Mouse (Mus musculus) stomach, embryonic 14.5 days (tissue): ENCODE measurements at regions not wholly inside any gene's neighbourhood (a gene's known extent, or its start where the extent isn't known, plus 50 kb on each side); places are given as distances from the start of the nearest gene placed in this dataset.

Experiments used
- ATAC-seq: fragments of 200-750 bp; cut with Nextera tagmentation; 2 replicates; pipeline ENCODE4 v1.8.0; 2017; ENCODE audit warnings: low read depth, moderate TSS enrichment; ENCODE audit not compliant: insufficient number of reproducible peaks, insufficient read depth, low FRiP score
- H3K27ac ChIP-seq: fragments of 300-500 bp; sonication (generic); 2 replicates; pipeline ENCODE4 v1.5.1; 2014; ENCODE audit warnings: mild to moderate bottlenecking, low read length, moderate library complexity, mixed read lengths
- H3K27me3 ChIP-seq: fragments of 300-500 bp; sonication (generic); 2 replicates; pipeline ENCODE4 v1.6.1; 2014; ENCODE audit warnings: low read length, control low read depth, mixed read lengths; ENCODE audit not compliant: control insufficient read depth, insufficient read depth
- H3K36me3 ChIP-seq: fragments of 300-500 bp; sonication (generic); 2 replicates; pipeline ENCODE4 v1.6.1; 2014; ENCODE audit warnings: mild to moderate bottlenecking, control low read depth, low read length, moderate library complexity, mixed read lengths; ENCODE audit not compliant: control insufficient read depth, insufficient read depth
- H3K4me1 ChIP-seq: fragments of 300-500 bp; sonication (generic); 2 replicates; pipeline ENCODE4 v1.6.1; 2014; ENCODE audit warnings: low read length, control low read depth, mixed read lengths; ENCODE audit not compliant: control insufficient read depth, insufficient read depth
- H3K4me2 ChIP-seq: fragments of 300-500 bp; sonication (generic); replicated peaks from 2 replicates; pipeline ENCODE4 v1.6.1; 2014; ENCODE audit warnings: low read depth, low read length, control low read depth
- H3K4me3 ChIP-seq: fragments of 300-500 bp; sonication (generic); 2 replicates; pipeline ENCODE4 v1.5.1; 2014; ENCODE audit warnings: low read depth, low read length, control low read depth
- H3K9ac ChIP-seq: fragments of 300-500 bp; sonication (generic); replicated peaks from 2 replicates; pipeline ENCODE4 v1.6.1; 2014; ENCODE audit warnings: low read depth, mild to moderate bottlenecking, control low read depth, low read length, moderate library complexity, mixed read lengths
- H3K9me3 ChIP-seq: fragments of 300-500 bp; sonication (generic); 2 replicates; pipeline ENCODE4 v1.6.1; 2016; ENCODE audit warnings: low read depth, low read length, control low read depth; ENCODE audit not compliant: control insufficient read depth
- WGBS: fragments of 180-500 bp; shearing (Covaris S2); extraction: QIAGEN DNeasy Blood & Tissue Kit; methylation state at CpG from one replicate; pipeline ENCODE4 v1.1.7; 2014; 5-methylcytosine and 5-hydroxymethylcytosine counted together

DNA sequence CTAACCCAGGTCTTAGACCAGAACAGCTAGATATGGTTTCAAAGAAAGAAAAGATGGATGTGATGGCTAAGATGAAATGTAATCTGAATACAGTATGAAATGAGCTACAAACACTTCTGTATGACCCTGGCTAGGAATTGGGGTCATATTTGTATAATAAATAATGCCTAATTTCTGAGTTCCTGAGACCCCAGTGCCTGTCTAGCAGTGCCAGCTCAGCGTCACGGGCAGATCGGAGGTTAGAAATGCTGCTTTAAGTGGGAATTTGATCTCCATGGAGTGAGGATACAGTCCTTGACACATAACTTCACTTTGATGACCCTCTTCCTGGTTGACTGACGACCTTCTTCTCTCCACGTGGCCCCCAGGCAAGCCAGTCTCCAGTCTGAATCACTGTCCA lies 105.7 kb upstream of the Daam1 start:
- Histone ChIP-seq H3K27ac (peak overlapping the region; percentile 71), H3K9ac (no peak overlapping the region; the same call in 1 of the 2 replicates), H3K36me3 (no peaks in the 10 kb centered on the region), H3K4me1 (peaks cover 7% of the 10 kb centered on the region), H3K9me3 (no peaks in the 10 kb centered on the region), H3K4me2 (peak overlapping the region; percentile 3; the same call in 1 of the 2 replicates), H3K27me3 (no peaks in the 10 kb centered on the region), H3K4me3 (no peak overlapping the region)
- ATAC-seq, result no peak
- 30% methylated on average over 5 of the region's 5 CpGs for WGBS

DNA sequence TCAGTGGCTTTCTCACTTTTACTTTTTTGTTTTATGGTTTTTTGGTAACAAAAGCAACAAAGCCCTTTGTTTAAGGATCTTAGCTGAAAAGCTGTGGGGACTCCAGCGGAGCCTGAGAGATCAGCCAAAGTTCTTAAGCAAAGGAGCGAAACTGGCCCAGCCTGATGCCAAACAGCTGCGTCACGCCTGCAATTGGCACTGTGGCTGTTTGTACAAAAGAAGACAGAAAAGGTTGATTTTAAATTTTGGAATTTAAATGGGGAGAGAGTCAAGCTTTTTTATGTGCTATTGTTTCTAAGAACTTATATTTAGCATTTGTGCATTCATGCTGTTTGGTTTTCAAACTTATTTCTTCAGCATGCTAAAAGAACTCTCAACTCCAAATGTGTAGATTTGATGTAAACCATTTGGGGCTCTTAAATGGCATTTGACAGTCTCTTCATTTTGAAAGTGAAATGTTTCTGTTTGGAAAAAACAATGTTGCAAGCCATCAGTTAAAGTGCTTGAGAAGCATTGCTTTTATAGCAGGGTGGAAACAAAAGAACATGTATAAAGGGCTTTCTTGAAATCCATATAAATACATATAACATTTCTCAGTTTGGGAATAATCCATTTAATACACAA lies 105.1 kb upstream of the Daam1 start:
- peaks cover 7% of the 10 kb centered on the region for H3K4me1 ChIP-seq
- H3K27ac ChIP-seq, result peak overlapping the region; percentile 71
- H3K9me3 ChIP-seq, result no peaks in the 10 kb centered on the region
- no peak overlapping the region for H3K4me3 ChIP-seq
- ATAC-seq, result no peak
- H3K27me3 ChIP-seq, result no peaks in the 10 kb centered on the region
- no peaks in the 10 kb centered on the region for H3K36me3 ChIP-seq
- 34% methylated on average over 4 of the region's 4 CpGs for WGBS
- H3K9ac ChIP-seq, result no peak overlapping the region
- H3K4me2 ChIP-seq, result 0 out of 2 replicates have a peak overlapping the region, but pooled peaks have one; percentile 3

GRCm38 (mm10) chr12:71743345-71743744 lies 87.5 kb upstream of the Daam1 start:
- Histone ChIP-seq H3K36me3 (no peaks in the 10 kb centered on the region), H3K27me3 (no peaks in the 10 kb centered on the region), H3K4me2 (no peak overlapping the region), H3K9ac (no peak overlapping the region), H3K27ac (no peak overlapping the region), H3K4me3 (no peak overlapping the region), H3K9me3 (no peaks in the 10 kb centered on the region), H3K4me1 (peaks cover 11% of the 10 kb centered on the region; the same call in 1 of the 2 replicates)
- WGBS, result 68% methylated on average over 2 of the region's 2 CpGs
- no peak for ATAC-seq

GRCm38 (mm10) chr12:71746011-71746410 lies 84.9 kb upstream of the Daam1 start:
- no peaks in the 10 kb centered on the region for H3K27me3 ChIP-seq
- WGBS, result 52% methylated on average over 6 of the region's 6 CpGs
- ATAC-seq, result no peak
- H3K27ac ChIP-seq, result peak overlapping the region; percentile 96; the same call in 1 of the 2 replicates
- no peak overlapping the region for H3K4me3 ChIP-seq
- no peak overlapping the region for H3K9ac ChIP-seq
- H3K4me1 ChIP-seq, result peaks cover 19% of the 10 kb centered on the region; the same call in 1 of the 2 replicates
- no peaks in the 10 kb centered on the region for H3K9me3 ChIP-seq
- no peak overlapping the region for H3K4me2 ChIP-seq
- H3K36me3 ChIP-seq, result no peaks in the 10 kb centered on the region

DNA sequence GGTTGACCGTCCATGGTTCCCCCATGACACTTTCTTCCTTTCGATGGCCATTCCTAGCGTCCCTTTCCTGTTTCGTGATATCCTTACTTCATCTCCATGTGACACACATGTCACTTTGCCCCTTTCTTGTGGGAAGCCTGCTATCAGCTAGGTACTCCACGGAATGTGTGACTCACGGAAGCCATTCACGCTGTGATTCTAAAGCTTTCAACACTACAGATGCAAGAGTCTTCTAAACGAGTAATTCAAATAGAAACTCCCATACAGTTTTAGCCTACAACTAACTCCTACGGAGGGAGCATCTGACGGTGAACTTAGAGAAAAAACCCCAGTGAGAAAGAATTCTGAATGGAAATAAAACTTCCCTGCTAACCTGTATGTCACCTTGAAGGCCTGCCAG lies 83.5 kb upstream of the Daam1 start:
- no peak for ATAC-seq
- 80% methylated on average over 10 of the region's 10 CpGs for WGBS
- H3K27ac ChIP-seq, result peak overlapping the region; percentile 96
- no peak overlapping the region for H3K4me3 ChIP-seq
- H3K9me3 ChIP-seq, result no peaks in the 10 kb centered on the region
- H3K4me2 ChIP-seq, result peak overlapping the region; percentile 14; the same call in 1 of the 2 replicates
- no peaks in the 10 kb centered on the region for H3K27me3 ChIP-seq
- H3K4me1 ChIP-seq, result peaks cover 19% of the 10 kb centered on the region; the same call in 1 of the 2 replicates
- no peak overlapping the region for H3K9ac ChIP-seq
- H3K36me3 ChIP-seq, result no peaks in the 10 kb centered on the region

DNA sequence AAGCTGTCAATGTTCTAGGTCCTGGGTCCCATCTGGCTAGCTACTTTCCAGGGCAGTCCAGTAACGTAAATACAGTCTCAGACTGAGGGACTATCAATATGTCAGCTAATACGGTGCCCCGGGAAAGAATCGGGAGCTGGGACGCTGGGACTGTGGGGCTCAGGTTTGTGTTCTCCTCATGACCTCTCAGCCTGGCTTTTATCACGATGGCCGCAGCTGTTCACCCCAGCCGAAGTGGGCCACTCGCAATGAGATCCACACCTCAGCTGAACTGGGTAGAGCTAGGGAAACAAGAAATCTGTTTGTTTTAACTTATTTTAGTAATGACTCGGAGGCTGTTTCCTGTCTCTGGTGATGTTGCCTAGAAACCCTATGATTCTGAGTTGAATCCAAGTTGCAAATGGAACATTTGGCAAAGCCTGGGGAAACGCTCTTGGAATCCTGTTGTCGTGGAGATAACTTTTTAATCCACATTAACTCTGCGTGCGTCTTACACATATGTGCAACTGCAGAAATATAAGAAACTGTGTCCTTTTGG lies 83.0 kb upstream of the Daam1 start:
- WGBS, result 28% methylated on average over 14 of the region's 14 CpGs
- H3K36me3 ChIP-seq, result no peaks in the 10 kb centered on the region
- H3K9ac ChIP-seq, result no peak overlapping the region
- no peaks in the 10 kb centered on the region for H3K27me3 ChIP-seq
- peak overlapping the region; percentile 96 for H3K27ac ChIP-seq
- H3K9me3 ChIP-seq, result no peaks in the 10 kb centered on the region
- H3K4me2 ChIP-seq, result peak overlapping the region; percentile 27; the same call in 1 of the 2 replicates
- ATAC-seq, result peak; percentile 53
- H3K4me1 ChIP-seq, result peaks cover 23% of the 10 kb centered on the region; the same call in 1 of the 2 replicates
- H3K4me3 ChIP-seq, result no peak overlapping the region

DNA sequence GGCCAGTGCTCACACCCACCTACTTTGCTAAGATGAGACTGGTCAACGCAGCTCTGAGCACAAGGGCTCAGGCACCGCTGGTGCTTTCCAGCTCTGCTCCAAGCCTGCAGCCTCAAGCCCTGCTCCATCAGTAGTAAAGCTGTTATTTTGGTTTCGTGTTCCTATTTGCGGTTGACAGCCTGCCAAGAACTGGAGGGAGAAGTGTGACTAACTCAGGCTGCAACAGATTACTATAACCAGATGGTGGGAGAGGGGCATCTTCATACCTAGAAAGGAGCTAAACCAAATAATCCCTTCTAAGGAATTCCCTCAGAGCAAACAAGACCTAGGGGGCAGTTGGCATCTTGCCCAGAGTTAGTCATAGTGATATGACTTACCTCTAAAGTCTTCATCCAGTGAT lies 82.1 kb upstream of the Daam1 start:
- Histone ChIP-seq H3K9ac (no peak overlapping the region), H3K4me3 (no peak overlapping the region), H3K4me2 (0 out of 2 replicates have a peak overlapping the region, but pooled peaks have one; percentile 27), H3K27me3 (no peaks in the 10 kb centered on the region), H3K36me3 (no peaks in the 10 kb centered on the region), H3K27ac (peak overlapping the region; percentile 96), H3K9me3 (no peaks in the 10 kb centered on the region), H3K4me1 (peaks cover 23% of the 10 kb centered on the region; the same call in 1 of the 2 replicates)
- ATAC-seq, result peak; percentile 46; the same call in 1 of the 2 replicates
- 32% methylated on average over 4 of the region's 4 CpGs for WGBS

DNA sequence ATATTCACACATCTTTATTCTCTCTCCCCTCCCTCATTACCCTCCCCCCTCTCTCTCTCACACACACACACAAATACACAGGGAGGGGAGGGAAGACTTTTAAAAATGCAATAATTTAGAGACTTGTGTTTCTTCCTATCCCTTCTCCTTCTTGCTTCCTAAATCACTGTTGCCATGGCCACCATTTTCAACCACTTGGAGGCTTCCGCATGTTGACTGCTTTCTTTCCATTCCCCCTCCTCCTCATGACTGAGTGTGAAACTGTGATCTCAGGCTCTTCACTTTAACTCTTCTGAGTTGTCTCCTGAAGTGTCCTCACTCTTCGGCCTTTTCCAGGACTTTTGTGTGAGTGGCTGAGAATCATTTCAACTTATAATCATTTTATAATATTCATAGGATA lies 81.2 kb upstream of the Daam1 start:
- Histone ChIP-seq H3K9me3 (no peaks in the 10 kb centered on the region), H3K9ac (no peak overlapping the region), H3K4me1 (peaks cover 23% of the 10 kb centered on the region; the same call in 1 of the 2 replicates), H3K4me2 (no peak overlapping the region), H3K27ac (peak overlapping the region; percentile 96), H3K36me3 (no peaks in the 10 kb centered on the region), H3K4me3 (no peak overlapping the region), H3K27me3 (no peaks in the 10 kb centered on the region)
- no peak for ATAC-seq
- WGBS, result 77% methylated on average over 2 of the region's 2 CpGs
